Mouse (Mus musculus) heart, embryonic 14.5 days (tissue): Measurements from ENCODE around the gene Abcf3. TPM values are rescaled to one million over a fixed set of nuclear protein-coding genes. Genes with fewer than 3 reads are reported as not detected.
A peak's percentile ranks its signal among the peaks of the same experiment; 100 is the strongest.

ENCODE experiments used
- ATAC-seq: fragments of 200-750 bp; cut with Nextera tagmentation; 2 replicates; pipeline ENCODE4 v1.8.0; 2017; ENCODE audit warnings: low read depth, moderate TSS enrichment; ENCODE audit not compliant: insufficient number of reproducible peaks, insufficient read depth, low FRiP score
- H3K27ac ChIP-seq, 2 experiments: fragments of 200-500 bp in 1 of 2; fragments of 300-500 bp in 1 of 2; sonication (generic) in 1 of 2; replicated peaks in 1 of 2; 2 replicates each; pipeline ENCODE4 v1.5.1; 2012 to 2014; ENCODE audit warnings: low read depth in 2 of 2, low read length in 2 of 2, control low read depth in 1 of 2, mild to moderate bottlenecking in 1 of 2, mixed read lengths in 1 of 2; ENCODE audit not compliant: control insufficient read depth in 1 of 2, insufficient read depth in 1 of 2
- H3K27me3 ChIP-seq: fragments of 300-500 bp; sonication (generic); 2 replicates; pipeline ENCODE4 v1.6.1; 2014; ENCODE audit warnings: mild to moderate bottlenecking, low read length, control low read depth; ENCODE audit not compliant: control insufficient read depth, insufficient read depth
- H3K36me3 ChIP-seq: fragments of 300-500 bp; sonication (generic); 2 replicates; pipeline ENCODE4 v1.6.1; 2014; ENCODE audit warnings: mild to moderate bottlenecking, control low read depth, low read length, mixed read lengths; ENCODE audit not compliant: control insufficient read depth, insufficient read depth
- H3K4me1 ChIP-seq, 2 experiments: fragments of 200-500 bp in 1 of 2; fragments of 300-500 bp in 1 of 2; sonication (generic) in 1 of 2; 2 replicates each; pipeline ENCODE4 v1.6.1; 2012 to 2014; ENCODE audit warnings: low read length in 2 of 2, control low read depth in 1 of 2, mixed read lengths in 1 of 2; ENCODE audit not compliant: control insufficient read depth in 2 of 2, insufficient read depth in 2 of 2
- H3K4me2 ChIP-seq: fragments of 300-500 bp; sonication (generic); 2 replicates; pipeline ENCODE4 v1.6.1; 2014; ENCODE audit warnings: mild to moderate bottlenecking, low read length
- H3K4me3 ChIP-seq, 2 experiments: fragments of 200-500 bp in 1 of 2; fragments of 300-500 bp in 1 of 2; sonication (generic) in 1 of 2; 2 replicates each; pipeline ENCODE4 v1.5.1; 2012 to 2014; ENCODE audit warnings: low read length in 2 of 2, mild to moderate bottlenecking in 2 of 2, control low read depth in 1 of 2, low read depth in 1 of 2, moderate library complexity in 1 of 2; ENCODE audit not compliant: control insufficient read depth in 1 of 2, insufficient read depth in 1 of 2
- H3K9ac ChIP-seq: fragments of 300-500 bp; sonication (generic); 2 replicates; pipeline ENCODE4 v1.6.1; 2014; ENCODE audit warnings: mild to moderate bottlenecking, low read length
- H3K9me3 ChIP-seq: fragments of 300-500 bp; sonication (generic); 2 replicates; pipeline ENCODE4 v1.6.1; 2016; ENCODE audit warnings: low read length, control low read depth; ENCODE audit not compliant: control insufficient read depth
- WGBS: fragments of 180-500 bp; shearing (Covaris S2); extraction: QIAGEN DNeasy Blood & Tissue Kit; methylation state at CpG from one replicate; pipeline ENCODE4 v1.1.7; 2014; 5-methylcytosine and 5-hydroxymethylcytosine counted together
- polyA plus RNA-seq: library from polyadenylated mRNA; unstranded; fragments of >200 nt; fragmentation: Nextera tagmentation; extraction: Ambion mirVana; gene quantifications from 2 replicates; pipeline ENCODE4 v1.2.1, GENCODE M21; 2014

The Abcf3 gene
- polyA plus RNA-seq, 1 experiment from 2014 or later = 37.1 TPM

GRCm38 (mm10) chr16:20547423-20547822 is 954 bp upstream of the Abcf3 start:
- H3K9me3 ChIP-seq = no peaks in the 10 kb centered on the region
- no peaks in the 10 kb centered on the region for H3K27me3 ChIP-seq
- WGBS = 50% methylated on average over 5 of the region's 5 CpGs

GRCm38 (mm10) chr16:20549161-20549560 is 784 bp downstream of the Abcf3 start:
- WGBS = 39% methylated on average over 9 of the region's 9 CpGs
- peak overlapping the region; percentile 74 to 77 for H3K4me3 ChIP-seq
- H3K4me2 ChIP-seq = peak overlapping the region; percentile 88
- no peaks in the 10 kb centered on the region for H3K9me3 ChIP-seq
- H3K4me1 ChIP-seq = peaks cover 2 to 14% of the 10 kb centered on the region in 2 experiments; a peak in 3 of 4 replicates
- H3K27ac ChIP-seq = peak overlapping the region in 1 of 2 experiments; percentile 59; a peak in 1 of 4 replicates
- peak overlapping the region; percentile 91 for H3K9ac ChIP-seq
- ATAC-seq = no peak
- no peaks in the 10 kb centered on the region for H3K27me3 ChIP-seq
- peaks cover 63% of the 10 kb centered on the region for H3K36me3 ChIP-seq

More at GRCm38 (mm10) chr16:20547423-20547822, 954 bp upstream of the Abcf3 start:
- H3K4me3 ChIP-seq = peak overlapping the region; percentile 74 to 77; a peak in 3 of 4 replicates
- H3K36me3 ChIP-seq = peaks cover 60% of the 10 kb centered on the region
- peak overlapping the region in 1 of 2 experiments; percentile 73; a peak in 2 of 4 replicates for H3K27ac ChIP-seq
- peak overlapping the region; percentile 82 for H3K9ac ChIP-seq
- peak overlapping the region; percentile 77 for H3K4me2 ChIP-seq
- ATAC-seq = no peak
- peaks cover 2 to 14% of the 10 kb centered on the region in 2 experiments; a peak in 3 of 4 replicates for H3K4me1 ChIP-seq

- no peaks in the 10 kb centered on the region for H3K27me3 ChIP-seq
- no peak overlapping the region for H3K4me2 ChIP-seq
- no peak overlapping the region for H3K27ac ChIP-seq
- peaks cover 66% of the 10 kb centered on the region for H3K36me3 ChIP-seq
- H3K9ac ChIP-seq = no peak overlapping the region
- no peak overlapping the region for H3K4me3 ChIP-seq
- WGBS = 93% methylated on average over 5 of the region's 5 CpGs
- ATAC-seq = no peak
- H3K4me1 ChIP-seq = peaks cover 2 to 14% of the 10 kb centered on the region in 2 experiments; a peak in 3 of 4 replicates
- H3K9me3 ChIP-seq = no peaks in the 10 kb centered on the region
Observed at GRCm38 (mm10) chr16:20551691-20552090, 3.3 kb downstream of the Abcf3 start.

GRCm38 (mm10) chr16:20552594-20552993 is 4.2 kb downstream of the Abcf3 start:
- Histone ChIP-seq H3K27ac (no peak overlapping the region), H3K9me3 (no peaks in the 10 kb centered on the region), H3K36me3 (peaks cover 75% of the 10 kb centered on the region), H3K4me3 (no peak overlapping the region), H3K4me2 (no peak overlapping the region), H3K4me1 (peaks cover 2 to 11% of the 10 kb centered on the region in 2 experiments; a peak in 3 of 4 replicates), H3K9ac (no peak overlapping the region), H3K27me3 (no peaks in the 10 kb centered on the region)
- WGBS = 88% methylated on average over 1 of the region's 1 CpGs
- no peak for ATAC-seq

- Histone ChIP-seq H3K9me3 (no peaks in the 10 kb centered on the region), H3K9ac (no peak overlapping the region), H3K4me1 (no peaks in the 10 kb centered on the region), H3K4me2 (no peak overlapping the region), H3K36me3 (peaks cover 97% of the 10 kb centered on the region), H3K27me3 (no peaks in the 10 kb centered on the region), H3K4me3 (no peak overlapping the region), H3K27ac (no peak overlapping the region)
- WGBS = 85% methylated on average over 6 of the region's 6 CpGs
- ATAC-seq = no peak
Observed at GRCm38 (mm10) chr16:20555000-20555399, 6.6 kb downstream of the Abcf3 start.

GRCm38 (mm10) chr16:20557381-20557780 is 9.0 kb downstream of the Abcf3 start:
- Histone ChIP-seq H3K4me1 (no peaks in the 10 kb centered on the region), H3K27me3 (no peaks in the 10 kb centered on the region), H3K27ac (no peak overlapping the region), H3K4me3 (no peak overlapping the region), H3K4me2 (no peak overlapping the region), H3K9me3 (no peaks in the 10 kb centered on the region), H3K9ac (no peak overlapping the region), H3K36me3 (peaks cover 97% of the 10 kb centered on the region)
- ATAC-seq = no peak
- WGBS = 58% methylated on average over 7 of the region's 7 CpGs

- no peaks in the 10 kb centered on the region for H3K4me1 ChIP-seq
- no peak for ATAC-seq
- no peak overlapping the region for H3K4me2 ChIP-seq
- no peak overlapping the region for H3K27ac ChIP-seq
- H3K9ac ChIP-seq = no peak overlapping the region
- no peak overlapping the region for H3K4me3 ChIP-seq
- H3K27me3 ChIP-seq = no peaks in the 10 kb centered on the region
- no peaks in the 10 kb centered on the region for H3K9me3 ChIP-seq
- H3K36me3 ChIP-seq = peaks cover 29% of the 10 kb centered on the region
- 69% methylated on average over 1 of the region's 1 CpGs for WGBS
Observed at GRCm38 (mm10) chr16:20565075-20565474, 16.7 kb downstream of the Abcf3 start.

- Histone ChIP-seq H3K4me3 (peak within 1 kb of the TSS; percentile 51 to 52), H3K36me3 (no peaks in the 10 kb centered on the region), H3K27me3 (peaks cover 63% of the 10 kb centered on the region), H3K27ac (no peak within 1 kb of the TSS), H3K4me2 (peak within 1 kb of the TSS; percentile 88), H3K9me3 (no peaks in the 10 kb centered on the region), H3K9ac (peak within 1 kb of the TSS; percentile 48), H3K4me1 (peaks cover 5 to 21% of the 10 kb centered on the region in 2 experiments; a peak in 2 of 4 replicates)
- WGBS = 1% methylated on average over 24 of the region's 24 CpGs
- no peak for ATAC-seq
Observed at GRCm38 (mm10) chr16:20589366-20589938, 41.1 kb downstream of the Abcf3 start, which contains the start of gene Vwa5b2. Vwa5b2 (plus strand) TSS chr16:20589471.
